Mouse (Mus musculus) retina, adult 2 months (tissue): ENCODE data around the gene Bank1.
"Not testable (repeated sequence)": the region's sequence is repeated elsewhere in the genome, so short reads cannot be mapped to it uniquely, and the experiment has no call there.

Experiments used
- DNase-seq: peaks from one replicate; pipeline ENCODE4 v3.0.0-alpha.2; 2012; ENCODE audit warnings: low read depth, low spot score

The Bank1 gene

DNA sequence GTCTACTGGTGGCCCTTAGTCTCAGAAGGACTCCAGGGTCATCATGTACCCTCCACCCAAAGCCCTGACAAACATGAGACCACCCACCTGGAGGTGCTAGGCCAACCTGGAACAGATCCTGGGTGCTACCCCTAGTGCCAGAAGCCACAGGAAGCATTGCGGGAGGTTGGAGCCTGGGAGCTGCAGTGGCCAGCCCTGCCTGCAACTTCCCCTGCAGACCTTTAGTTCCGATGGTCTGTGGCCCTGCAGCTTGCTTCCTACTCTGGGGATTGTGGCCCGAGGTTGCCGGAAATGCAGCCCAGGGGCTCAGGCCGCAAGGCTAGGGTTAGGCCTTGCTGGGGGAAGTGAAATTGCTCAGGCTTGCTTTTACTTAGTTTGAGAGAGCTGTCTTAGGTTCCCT, at the start of gene Bank1:
Gene Bank1 (minus strand): TSS at position 284 of the 400 bp plus-strand sequence.
- no peak for DNase-seq

GRCm38 (mm10) chr3:136369916-136370315, 44.0 kb upstream of the Bank1 start:
- no peak for DNase-seq

DNA sequence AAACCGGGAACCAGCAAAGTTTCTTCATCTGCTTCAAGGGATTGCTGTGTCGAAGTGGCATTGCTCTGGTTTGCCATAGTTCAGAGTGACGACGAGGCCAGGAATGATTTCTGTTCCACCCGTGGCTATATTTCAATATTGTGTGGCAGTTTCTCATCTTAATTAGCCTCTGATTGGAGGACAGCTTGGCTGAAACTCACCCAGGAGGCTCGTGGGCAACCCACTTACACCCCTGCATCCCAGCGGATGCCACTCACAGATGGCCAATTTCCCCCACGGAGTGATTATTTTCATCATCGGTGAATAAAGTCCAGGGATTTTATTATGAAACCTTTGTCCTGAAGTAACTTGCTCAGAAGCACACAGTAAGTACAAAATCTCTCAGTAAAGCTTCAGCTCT, 43.6 kb upstream of the Bank1 start:
- DNase-seq, result no peak

DNA sequence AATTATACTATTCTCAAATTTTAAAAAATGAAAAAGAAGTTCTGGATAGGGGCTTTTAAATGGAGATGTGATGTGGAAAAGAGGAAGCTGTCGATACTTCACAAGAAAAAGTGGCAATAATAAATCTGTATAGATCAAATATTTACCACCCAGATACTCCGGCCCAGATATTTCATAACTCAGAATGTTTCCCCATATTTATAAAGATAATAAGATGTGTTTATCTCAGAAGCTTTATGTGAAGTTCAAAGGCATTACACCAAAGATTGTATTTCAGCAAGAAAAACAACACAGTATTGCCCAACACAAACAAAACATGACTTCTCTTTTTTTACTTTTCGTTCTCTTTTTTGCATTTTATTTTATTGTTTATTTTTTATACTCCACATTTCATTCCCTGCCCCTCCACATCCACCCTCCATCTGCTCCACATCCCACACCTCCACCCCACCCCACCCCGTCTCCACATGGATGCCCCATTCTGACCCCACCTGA, 42.7 kb upstream of the Bank1 start:
- DNase-seq, result no peak

DNA sequence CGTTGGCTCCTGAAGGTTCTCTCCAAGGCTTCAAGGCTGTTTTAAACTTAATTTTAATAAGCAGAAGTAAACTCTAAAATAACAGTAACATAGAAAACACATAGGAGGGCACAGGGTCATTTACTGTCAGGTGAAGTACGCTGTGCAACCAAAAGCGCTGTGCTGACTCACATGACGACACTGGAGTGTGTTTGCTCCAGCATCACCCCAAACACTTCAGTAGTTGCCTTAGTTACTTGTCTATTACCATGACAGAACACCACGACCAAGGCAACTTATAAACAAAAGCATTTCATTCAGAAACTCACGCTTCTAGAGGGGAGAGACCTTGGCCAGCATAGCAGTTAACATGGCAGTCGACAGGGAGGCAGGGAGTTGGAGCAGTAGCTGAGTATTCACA, 23.8 kb upstream of the Bank1 start:
- DNase-seq, result no peak

- DNase-seq, result no peak
Measured at GRCm38 (mm10) chr3:136348611-136349010, 22.7 kb upstream of the Bank1 start.

GRCm38 (mm10) chr3:136347277-136347676, 21.4 kb upstream of the Bank1 start:
- no peak for DNase-seq

DNA sequence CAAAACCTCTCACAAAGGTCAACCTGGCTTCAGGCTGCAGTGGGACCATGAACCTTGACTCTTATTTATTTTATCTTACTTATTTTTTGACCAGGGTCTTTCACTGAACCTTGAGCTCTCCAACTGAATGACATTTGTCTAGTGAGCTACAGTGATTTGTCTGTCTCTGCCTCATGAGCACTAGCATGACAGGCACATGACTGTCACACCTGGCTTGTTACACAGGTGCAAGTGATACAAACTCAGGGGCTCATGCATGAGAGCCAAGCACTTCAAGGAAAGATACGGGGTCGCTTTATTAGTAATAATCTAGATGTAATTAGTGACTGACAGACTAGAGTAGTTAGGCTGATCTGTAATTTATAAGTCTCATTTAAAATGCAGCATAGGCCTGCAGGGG, 16.0 kb upstream of the Bank1 start:
- no peak for DNase-seq

DNA sequence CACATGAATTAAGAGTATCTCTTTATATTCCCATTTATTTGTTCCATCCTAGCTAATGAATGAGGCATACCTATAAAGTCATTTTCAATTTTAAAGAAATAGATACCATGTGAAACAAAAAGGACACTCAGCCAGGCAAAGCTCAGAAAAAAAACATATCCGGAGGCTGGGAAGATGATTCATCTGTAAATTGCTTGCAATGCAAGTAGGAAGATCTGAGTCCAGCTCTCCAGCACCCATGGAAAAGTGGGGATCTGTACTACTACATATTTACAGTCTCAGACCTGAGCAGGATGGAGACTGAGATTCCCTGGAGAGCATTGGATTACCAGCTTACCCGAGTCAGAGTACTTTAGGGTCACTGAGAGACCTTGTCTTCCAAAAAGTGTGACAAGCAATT, 14.0 kb upstream of the Bank1 start:
- no peak for DNase-seq

- DNase-seq, result no peak
Measured at GRCm38 (mm10) chr3:136331135-136331534, 5.3 kb upstream of the Bank1 start.

GRCm38 (mm10) chr3:136330043-136330442, 4.2 kb upstream of the Bank1 start:
- DNase-seq, result no peak

DNA sequence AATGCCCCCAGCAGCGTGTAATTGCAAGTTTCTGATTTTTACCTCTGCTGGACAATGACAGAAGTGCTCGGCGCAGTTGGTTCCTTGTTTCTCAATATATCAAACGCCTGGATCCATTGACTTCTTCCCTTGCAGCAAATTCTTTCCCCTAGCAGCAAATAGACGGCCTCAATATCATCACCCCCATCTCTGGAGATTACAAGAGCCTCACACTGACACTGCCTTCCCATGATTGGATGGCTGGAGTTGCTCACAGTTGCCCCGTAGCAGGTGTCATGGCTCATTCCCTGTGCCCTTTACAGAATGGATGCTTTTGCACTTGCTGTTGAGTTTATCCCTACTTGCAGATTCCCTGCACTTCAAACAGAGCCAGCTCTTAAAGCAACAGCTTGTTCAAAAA, 3.3 kb upstream of the Bank1 start:
- no peak for DNase-seq

GRCm38 (mm10) chr3:136324716-136325115, 1.1 kb downstream of the Bank1 start:
- DNase-seq, result not testable (repeated sequence)

DNA sequence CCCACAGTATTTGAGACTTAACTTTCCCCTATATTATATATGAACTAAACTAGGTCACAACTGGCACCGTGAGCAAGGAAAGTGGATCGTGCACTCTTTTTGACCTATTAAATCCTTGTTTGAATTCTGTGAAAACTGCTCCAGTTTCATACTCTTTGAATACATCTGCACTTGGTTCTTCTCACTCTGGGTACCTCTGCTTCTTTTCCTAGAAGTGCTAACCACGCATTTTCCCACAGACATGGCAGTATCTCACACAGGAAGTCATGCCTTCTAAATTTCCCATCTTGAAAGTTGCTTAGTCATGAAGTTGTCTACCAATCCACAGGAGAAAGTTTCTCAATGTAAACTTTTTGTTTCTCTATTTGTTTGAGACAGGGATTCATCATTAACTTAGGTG, 3.9 kb downstream of the Bank1 start:
- no peak for DNase-seq

DNA sequence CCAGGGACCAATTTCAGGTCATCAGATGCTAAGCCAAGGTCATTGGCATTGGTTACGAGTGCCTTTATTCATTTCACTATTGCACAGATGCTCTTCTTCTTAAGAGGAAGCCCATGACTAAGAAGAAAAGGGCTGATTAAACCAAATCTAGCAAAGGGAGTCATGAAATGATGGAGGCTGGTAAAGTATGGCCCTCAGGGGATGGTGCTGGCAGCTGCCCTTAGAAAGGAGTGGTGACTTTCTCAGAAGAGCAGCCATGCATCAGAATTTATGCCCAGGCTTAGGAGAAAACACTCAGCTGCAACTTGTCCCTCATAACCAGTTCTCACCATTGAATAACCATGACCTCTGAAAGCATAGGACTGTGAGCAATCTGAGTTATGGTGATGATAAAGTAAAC, 17.4 kb downstream of the Bank1 start:
- DNase-seq, result no peak

- no peak for DNase-seq
Measured at GRCm38 (mm10) chr3:136306564-136307158, 19.2 kb downstream of the Bank1 start.

- DNase-seq, result no peak
Measured at GRCm38 (mm10) chr3:136302541-136302940, 23.3 kb downstream of the Bank1 start.

- DNase-seq, result not testable (repeated sequence)
Measured at GRCm38 (mm10) chr3:136300810-136301209, 25.1 kb downstream of the Bank1 start.

DNA sequence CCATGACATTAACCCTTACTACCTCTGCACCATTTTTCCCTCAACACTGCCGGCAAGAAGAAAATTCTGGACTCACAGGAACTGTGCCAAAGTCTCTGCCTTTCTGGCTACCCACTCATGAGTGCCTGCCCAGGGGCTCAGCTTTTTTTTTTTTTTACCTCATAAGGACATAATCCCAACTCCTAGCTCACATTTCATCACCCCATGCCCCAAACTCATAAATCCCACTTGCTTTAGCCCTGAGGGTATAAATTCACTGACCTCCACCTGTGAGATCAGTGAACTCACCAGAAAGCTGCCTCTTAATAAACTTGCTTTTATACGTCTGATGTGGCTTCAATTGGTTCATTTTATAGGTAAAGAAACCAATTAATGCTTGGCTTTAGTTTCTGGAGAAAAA, 28.5 kb downstream of the Bank1 start:
- no peak for DNase-seq

DNA sequence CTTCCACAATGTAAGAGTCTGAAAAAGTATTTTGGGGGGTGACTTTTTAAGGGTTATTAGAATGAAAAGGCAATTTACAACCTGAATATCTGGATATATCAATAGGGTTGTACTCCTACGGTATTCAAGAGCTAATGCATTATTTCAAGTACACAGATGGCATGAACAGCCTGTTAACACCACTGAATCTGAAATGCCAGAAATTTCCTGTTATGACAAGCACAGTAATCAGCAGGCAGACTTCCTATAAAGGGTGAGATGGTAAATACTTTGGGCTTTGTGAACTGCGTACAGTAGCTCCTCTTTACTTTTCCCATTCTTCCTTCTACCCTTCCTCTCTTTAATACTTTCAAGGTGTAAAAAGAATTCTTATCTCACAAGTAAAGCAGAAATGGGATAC, 30.6 kb downstream of the Bank1 start:
- no peak for DNase-seq

DNA sequence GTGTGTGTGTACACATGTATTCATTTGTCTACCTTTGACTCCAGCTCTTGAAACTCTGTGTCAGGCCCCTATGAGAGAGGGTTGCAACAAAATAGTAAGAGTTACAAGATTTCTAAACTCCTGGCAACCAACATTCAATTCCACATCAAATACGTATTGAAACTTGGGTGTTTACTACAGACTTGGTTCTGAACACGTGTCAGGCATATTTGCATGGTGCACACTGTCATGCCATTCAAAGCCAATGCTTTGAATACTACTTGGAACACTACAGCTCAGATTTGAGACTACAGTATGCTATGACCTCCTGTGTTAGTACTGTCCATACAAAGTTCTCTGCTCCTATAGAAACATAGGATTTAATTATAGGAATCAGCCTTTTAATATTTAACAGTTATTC, 38.0 kb downstream of the Bank1 start:
- no peak for DNase-seq

GRCm38 (mm10) chr3:136264969-136265595, 60.8 kb downstream of the Bank1 start:
- no peak for DNase-seq

- DNase-seq, result no peak
Measured at GRCm38 (mm10) chr3:136257761-136258160, 68.1 kb downstream of the Bank1 start.

DNA sequence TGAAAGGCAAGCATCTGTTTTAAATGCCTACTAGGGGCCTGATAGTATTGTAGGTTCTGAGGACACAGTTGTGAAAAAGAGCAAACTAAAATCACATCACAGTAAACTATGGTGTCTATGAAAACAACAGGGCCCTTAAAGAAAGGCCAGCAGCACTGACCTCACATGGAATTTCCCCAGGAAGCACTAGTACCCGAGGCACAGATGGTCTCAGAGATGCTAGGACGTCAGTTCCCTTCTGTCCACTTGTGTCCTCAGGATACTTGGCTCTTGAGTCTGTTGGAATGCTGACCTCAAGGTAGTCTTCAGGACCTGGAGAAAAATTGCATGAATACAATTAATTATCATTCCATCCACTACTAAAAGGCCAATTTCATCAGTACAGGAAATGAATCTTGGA, 71.2 kb downstream of the Bank1 start:
- DNase-seq, result no peak
